Mouse (Mus musculus): ENCODE data around the gene Csrnp3. TPM values are rescaled to one million over a fixed set of nuclear protein-coding genes. Genes with fewer than 3 reads are reported as not detected.

Gene Csrnp3
- total RNA-seq, 2 experiments from 2014 or later: not detected

DNA sequence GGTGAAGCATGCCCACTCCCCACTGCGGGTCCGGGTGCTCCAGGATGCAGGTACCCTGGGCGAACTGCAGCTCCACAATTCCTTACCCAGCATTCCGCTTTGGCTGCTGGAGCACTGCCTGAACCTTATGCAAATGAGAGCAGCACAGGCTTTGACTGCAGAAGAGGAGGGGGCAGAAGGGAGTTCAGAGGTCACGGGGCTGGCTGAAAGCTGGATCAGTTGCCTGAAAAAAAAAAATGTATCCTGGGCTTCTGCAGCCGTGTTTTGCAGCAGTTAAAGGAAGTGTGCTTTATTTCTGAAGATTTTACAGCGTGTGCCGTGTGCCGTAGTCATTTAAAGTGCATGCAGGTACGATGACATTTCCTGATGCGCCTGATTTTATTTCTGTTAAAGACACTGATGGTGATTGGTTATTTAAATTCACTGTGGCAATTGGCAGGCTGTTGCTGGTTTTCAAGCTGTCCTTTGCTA, 86.3 kb downstream of the Csrnp3 start:
- no peak for ATAC-seq (replicated peaks; ENCODE audit: low FRiP score, poor library complexity, severe bottlenecking)

- no peak for ATAC-seq (replicated peaks; ENCODE audit: low FRiP score, poor library complexity, severe bottlenecking)
These were observed 88.5 kb downstream of the Csrnp3 start for GRCm38 (mm10) chr2:65934099-65934498.

DNA sequence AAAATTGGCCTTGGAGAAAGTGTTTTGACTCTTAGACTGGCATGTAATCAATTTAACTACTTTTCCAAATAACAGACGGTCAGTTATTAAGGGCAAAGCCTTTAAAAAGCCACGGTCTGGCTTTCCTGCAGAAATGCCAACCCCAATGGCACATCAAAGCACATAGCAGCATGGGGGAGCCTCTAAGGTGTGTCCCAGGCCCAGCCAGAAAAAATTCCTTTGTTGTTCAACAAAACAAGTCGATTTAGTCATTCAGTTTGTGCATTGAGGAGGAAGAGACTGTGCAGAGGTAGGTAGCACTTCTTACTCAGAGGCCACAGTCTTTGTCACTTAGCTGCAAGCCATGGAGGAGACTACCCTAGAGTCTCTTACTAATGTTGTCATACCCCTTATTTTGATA, 93.3 kb downstream of the Csrnp3 start:
- no peak for ATAC-seq (replicated peaks; ENCODE audit: low FRiP score, poor library complexity, severe bottlenecking)

- ATAC-seq (replicated peaks; ENCODE audit: low FRiP score, poor library complexity, severe bottlenecking): no peak
These were observed 94.8 kb downstream of the Csrnp3 start for GRCm38 (mm10) chr2:65940351-65940750.

- ATAC-seq (replicated peaks; ENCODE audit: low FRiP score, poor library complexity, severe bottlenecking): no peak
These were observed 96.8 kb downstream of the Csrnp3 start for GRCm38 (mm10) chr2:65942346-65942745.

DNA sequence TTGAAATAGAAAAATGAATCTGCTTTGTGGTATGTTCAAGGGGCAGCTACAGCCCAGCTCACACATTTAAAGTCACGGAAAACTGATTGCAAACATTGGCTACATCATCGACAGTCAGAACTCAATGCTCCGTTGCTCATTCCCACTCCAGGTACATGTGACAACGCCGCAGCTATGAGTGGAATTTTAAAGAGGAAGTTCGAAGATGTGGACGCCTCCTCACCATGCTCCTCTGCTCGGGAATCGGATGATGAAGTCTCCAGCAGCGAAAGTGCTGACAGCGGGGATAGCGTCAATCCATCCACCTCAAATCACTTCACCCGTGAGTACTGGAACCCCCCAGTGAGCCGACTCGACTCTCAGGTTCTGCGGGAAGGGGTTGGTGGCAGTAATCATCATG, 103.2 kb downstream of the Csrnp3 start:
- no peak for ATAC-seq (replicated peaks; ENCODE audit: low FRiP score, poor library complexity, severe bottlenecking)

DNA sequence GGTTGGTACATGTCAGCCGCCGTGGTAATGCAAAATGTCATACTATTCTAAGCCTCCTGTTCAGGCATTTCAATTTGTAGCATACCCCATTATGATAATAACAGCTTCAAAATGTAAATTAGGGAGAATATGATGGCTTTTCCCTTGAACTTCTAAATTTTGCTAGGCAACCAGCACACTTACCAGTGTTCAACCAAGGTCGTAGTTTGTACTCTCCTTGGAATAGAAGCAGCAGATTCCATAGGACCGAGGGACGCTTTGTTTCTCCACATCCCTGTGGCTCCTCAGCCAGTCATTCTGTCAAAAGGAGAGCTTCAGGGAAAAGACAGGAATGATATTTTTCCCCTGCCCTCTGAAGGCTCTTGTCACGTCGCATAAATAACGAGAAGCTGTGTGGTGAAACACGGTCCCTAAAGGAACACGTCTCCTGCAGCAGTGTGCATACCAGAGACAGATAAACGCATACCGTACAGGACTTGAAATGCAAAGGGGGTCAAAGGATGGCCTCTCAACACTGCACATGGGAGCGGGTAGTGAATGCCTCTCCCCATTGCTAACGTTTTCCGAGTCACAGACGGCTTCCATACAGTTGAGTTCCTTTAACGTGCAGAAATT, 108.3 kb downstream of the Csrnp3 start:
- no peak for ATAC-seq (replicated peaks; ENCODE audit: low FRiP score, poor library complexity, severe bottlenecking)

GRCm38 (mm10) chr2:65955804-65956203, 110.2 kb downstream of the Csrnp3 start:
- ATAC-seq (replicated peaks; ENCODE audit: low FRiP score, poor library complexity, severe bottlenecking): no peak

DNA sequence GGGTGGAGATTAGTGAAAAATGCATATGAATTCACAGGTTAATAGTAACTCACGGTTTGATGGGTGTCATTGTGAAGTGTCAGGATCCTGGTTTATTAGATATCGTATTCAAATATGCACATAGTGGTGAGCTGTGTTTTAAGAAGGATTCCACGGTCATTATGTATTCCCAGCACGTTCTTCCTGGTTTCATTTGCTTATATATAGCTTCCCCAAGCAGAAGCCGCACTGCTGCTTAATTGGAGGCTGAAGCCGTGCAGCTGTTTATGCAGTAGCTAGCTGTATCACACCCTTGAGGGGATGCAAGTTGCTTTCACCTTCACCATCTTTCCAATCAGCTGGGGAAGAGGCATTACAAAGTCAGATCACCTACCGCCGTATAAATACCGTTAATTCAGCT, 111.2 kb downstream of the Csrnp3 start:
- ATAC-seq (replicated peaks; ENCODE audit: low FRiP score, poor library complexity, severe bottlenecking): no peak

DNA sequence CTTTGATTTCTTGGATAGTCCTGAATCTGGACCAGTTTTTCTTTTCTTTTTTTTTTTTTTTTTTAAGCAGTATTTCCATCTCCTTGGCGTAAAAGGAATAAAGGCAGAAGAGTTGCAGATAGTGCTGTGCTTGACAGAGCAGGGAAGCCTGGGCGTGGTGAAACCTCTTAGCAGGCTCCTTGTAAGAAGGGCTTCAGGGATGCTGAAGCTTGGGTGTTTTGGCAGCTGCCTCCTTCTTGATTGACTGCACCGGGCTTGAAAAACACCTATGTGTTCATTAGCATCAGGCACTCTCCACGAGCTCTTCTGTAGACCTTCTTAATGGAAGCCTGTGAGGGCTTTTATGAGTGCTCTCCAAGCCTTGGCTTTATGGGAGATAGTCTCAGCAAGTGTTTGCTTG, 117.9 kb downstream of the Csrnp3 start:
- ATAC-seq (replicated peaks; ENCODE audit: low FRiP score, poor library complexity, severe bottlenecking): no peak

GRCm38 (mm10) chr2:65968810-65969209, 123.2 kb downstream of the Csrnp3 start:
- ATAC-seq (replicated peaks; ENCODE audit: low FRiP score, poor library complexity, severe bottlenecking): no peak

DNA sequence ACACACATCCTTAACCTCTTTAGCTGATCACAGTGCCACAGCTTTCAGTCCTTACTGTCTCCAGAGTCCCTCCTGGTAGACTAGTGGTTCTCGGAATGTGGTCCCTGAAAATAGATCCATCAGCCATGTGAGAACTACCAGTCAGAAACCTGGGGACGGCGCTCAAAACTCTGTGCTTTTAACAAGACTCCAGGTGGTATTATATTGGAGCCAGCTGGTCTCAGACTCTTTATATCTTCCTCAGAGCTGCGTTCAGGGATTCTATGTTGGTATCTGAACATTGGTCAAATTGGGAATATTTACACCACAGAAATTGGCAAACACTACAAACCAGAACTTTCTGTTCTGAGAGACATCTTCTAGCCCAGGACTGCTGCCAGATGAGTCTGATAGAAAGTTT, 128.3 kb downstream of the Csrnp3 start:
- no peak for ATAC-seq (replicated peaks; ENCODE audit: low FRiP score, poor library complexity, severe bottlenecking)

- ATAC-seq (replicated peaks; ENCODE audit: low FRiP score, poor library complexity, severe bottlenecking): no peak
These were observed 129.8 kb downstream of the Csrnp3 start for GRCm38 (mm10) chr2:65975383-65975782.

DNA sequence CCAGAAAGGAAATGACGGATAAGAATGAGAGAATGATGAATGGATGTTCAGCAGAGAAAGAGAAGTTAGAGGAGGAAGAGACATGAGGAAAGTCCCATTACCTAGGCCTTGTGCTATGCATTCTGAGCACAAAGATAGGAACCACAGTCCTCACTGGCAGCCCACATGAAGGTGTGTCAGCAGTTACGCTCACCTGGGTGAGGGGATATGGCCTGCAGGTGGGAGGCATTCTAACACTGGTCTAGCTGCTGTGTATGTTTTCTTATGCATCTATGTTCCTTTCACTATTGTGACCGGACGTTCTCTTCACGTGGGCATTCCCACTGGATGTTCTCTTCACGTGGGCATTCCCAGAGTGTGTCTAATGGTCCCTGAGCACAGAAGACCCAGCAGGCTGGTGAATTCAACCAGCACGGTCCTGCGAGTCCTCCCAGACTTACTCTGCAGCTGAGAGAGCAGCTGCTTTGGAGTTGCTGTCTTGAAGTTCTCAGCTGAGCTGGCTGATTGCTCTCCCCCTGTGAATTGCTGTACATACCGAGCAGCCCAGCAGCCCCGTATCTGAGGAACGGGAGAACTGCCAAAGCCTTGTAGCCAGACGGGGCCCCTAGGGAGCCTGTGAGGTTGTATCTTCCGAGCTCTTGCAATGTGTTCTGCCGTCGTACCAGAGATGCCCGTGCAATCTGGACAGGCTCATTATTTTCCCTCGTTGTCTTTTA, 133.9 kb downstream of the Csrnp3 start:
- ATAC-seq (replicated peaks; ENCODE audit: low FRiP score, poor library complexity, severe bottlenecking): no peak

DNA sequence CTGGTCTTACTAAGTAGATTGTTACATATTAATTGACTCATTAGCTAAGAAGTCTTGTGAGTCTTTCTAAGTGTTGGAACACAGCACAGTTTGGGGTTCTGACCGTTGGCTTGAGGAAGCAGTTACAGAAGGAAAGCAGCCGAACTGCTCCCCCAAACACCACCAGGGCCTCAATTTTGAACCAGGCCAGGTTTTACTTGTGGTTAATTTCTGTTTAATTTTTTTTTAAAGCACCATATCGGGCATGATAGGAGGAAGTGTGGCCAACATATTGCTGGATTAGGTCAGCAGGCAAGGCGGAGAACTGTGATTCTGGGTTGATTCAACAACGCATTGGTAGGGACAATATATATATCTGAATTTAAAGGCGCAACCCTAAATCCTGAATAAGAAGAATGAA, 135.9 kb downstream of the Csrnp3 start:
- no peak for ATAC-seq (replicated peaks; ENCODE audit: low FRiP score, poor library complexity, severe bottlenecking)

DNA sequence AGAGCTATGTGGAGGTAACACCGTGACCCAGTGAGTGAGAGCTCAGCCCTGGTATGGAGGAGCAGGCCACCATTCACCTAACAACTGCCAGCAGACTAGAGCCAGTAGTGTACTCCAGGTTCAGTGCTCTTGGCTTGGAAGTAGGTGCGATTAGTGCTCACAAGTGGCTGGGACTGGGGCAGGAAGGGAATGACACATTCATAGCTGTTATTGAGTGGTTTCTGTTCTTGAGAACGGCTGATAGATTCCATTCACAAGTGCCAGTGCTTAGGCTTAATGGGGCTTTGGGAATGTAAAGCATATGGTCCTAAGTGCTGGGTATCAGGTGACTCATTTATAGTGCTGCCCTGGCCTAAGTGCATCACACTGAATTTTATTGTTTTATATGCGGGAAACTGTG, 136.4 kb downstream of the Csrnp3 start:
- ATAC-seq (replicated peaks; ENCODE audit: low FRiP score, poor library complexity, severe bottlenecking): no peak

DNA sequence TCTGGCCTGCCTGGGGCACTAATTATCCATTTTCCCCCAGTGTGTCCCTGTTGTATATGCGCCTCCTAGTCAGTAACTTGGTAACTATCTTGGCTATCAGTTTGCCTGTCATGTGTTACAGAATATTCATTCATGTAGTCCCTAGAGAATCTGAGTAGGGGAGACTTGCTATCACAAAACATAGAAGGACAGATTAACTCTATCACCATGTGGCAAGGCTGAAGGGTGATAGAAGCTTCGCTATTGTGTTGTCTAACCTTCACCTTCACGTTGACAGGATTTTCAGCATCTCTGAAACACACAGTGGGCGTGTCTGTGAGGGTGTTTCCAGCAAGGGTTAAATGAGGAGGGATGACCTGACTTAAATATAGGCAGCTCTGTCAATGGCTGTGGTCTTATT, 140.1 kb downstream of the Csrnp3 start:
- no peak for ATAC-seq (replicated peaks; ENCODE audit: low FRiP score, poor library complexity, severe bottlenecking)

DNA sequence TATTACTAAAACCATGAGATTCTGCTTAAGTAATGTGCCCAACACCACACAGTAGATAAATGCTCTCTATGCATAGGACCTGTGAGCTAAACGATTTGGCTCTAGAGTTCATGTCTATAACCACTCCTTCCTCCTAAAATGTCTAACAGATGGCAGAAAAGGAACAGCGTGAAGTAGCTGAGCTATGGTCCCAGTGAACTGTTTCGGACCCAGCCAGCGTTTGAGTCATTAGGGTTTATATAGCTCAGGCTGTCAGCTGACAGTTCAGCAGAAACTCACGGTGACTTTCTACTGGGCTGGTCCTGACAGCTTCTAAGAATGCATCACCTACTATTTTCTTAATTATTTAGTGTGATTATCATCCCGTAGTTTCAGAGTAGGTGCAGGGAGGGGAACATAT, 141.5 kb downstream of the Csrnp3 start:
- no peak for ATAC-seq (replicated peaks; ENCODE audit: low FRiP score, poor library complexity, severe bottlenecking)

GRCm38 (mm10) chr2:65987588-65987987, 142.0 kb downstream of the Csrnp3 start:
- ATAC-seq (replicated peaks; ENCODE audit: low FRiP score, poor library complexity, severe bottlenecking): no peak

- ATAC-seq (replicated peaks; ENCODE audit: low FRiP score, poor library complexity, severe bottlenecking): no peak
These were observed 143.2 kb downstream of the Csrnp3 start for GRCm38 (mm10) chr2:65988788-65989187.

DNA sequence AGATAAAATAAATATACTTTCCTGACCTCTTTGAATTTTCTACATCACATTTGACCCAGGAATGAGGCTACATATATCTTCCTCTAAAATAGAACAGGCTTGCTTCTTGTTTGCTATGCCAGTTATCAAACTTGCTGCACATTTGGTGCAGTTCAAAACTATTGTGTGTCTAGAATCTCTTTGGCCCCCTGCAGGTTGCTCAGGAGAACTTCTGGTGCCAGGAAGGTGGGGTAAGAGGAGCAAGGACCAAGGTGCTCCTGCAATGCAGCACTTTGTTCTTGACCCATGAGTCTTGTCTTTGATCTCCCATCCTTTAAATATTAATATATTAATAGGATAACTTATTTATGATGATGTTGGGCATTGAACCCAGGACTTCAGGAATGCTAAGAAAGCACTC, 144.5 kb downstream of the Csrnp3 start:
- ATAC-seq (replicated peaks; ENCODE audit: low FRiP score, poor library complexity, severe bottlenecking): no peak

DNA sequence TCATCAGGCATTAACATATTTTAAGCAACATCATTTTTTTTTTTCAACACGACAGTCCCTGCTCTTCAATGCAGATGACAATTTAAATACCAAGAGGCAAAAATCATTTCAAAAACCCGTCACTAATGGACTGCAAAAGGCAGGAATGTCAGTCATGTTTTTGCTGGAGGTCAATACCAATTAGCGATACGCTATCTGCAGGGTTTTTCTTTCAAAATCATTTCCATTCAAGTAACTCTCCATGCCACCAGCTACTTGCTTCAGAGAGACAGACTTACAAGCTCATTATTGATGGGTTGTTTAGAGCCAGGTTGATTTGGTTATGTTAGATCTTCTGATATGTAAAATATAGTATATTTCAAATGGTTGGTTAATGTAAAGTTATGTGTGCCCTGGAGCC, 145.2 kb downstream of the Csrnp3 start:
- ATAC-seq (replicated peaks; ENCODE audit: low FRiP score, poor library complexity, severe bottlenecking): no peak

All from erythroid progenitor cell, adult 5-6 weeks (primary cell).